Mouse (Mus musculus) stomach, postnatal 0 days (tissue): Measurements from ENCODE around the gene Chchd2.
A peak's percentile ranks its signal among the peaks of the same experiment; 100 is the strongest.

Source experiments
- CTCF ChIP-seq: IDR thresholded peaks from 2 replicates; pipeline ENCODE4 v1.5.1; 2016; ENCODE audit warnings: antibody characterized with exemption, low read depth, mild to moderate bottlenecking, moderate library complexity
- EP300 ChIP-seq: optimal IDR thresholded peaks from 2 replicates; pipeline ENCODE3; 2016; ENCODE audit warnings: antibody characterized with exemption

- TF ChIP-seq EP300 (no peak), CTCF (peak; percentile 74)
Measured at GRCm38 (mm10) chr5:129878946-129879345, 8.3 kb downstream of the Chchd2 start.
